Mouse (Mus musculus) erythroblast, embryonic 14.5 days (primary cell): ENCODE results near the gene Iqgap1.

ENCODE experiments used
- GATA1 ChIP-seq: IDR thresholded peaks from 2 replicates; pipeline ENCODE4 v1.6.1; 2012; ENCODE audit warnings: low read length, inconsistent platforms, mixed read lengths
- TAL1 ChIP-seq: IDR thresholded peaks from 3 replicates; pipeline ENCODE4 v1.6.1; 2012; ENCODE audit warnings: low read length, inconsistent platforms, mixed read lengths

DNA sequence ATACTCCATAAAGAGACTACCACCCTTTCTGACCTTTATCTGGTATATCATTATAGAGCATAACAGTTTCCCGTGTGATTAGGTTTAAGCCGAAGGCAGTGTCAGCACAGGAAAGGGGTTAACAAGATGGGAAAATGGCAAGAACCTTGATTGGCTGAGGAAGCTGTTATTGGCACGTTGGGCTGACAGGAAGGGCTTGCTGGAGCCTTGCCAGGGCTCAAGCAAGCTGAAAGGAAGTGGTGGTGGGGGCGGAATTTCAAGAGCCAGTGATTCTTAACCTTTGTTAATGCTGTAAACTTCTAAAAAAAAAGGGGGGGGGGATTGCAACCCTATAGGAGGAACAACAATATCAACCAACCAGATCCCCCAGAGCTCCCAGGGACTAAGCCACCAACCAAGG is 6.4 kb upstream of the Iqgap1 start:
- TF ChIP-seq TAL1: no peak
- no peak for TF ChIP-seq GATA1
